Mouse (Mus musculus): ENCODE measurements around the gene Ugt1a6a.

DNA sequence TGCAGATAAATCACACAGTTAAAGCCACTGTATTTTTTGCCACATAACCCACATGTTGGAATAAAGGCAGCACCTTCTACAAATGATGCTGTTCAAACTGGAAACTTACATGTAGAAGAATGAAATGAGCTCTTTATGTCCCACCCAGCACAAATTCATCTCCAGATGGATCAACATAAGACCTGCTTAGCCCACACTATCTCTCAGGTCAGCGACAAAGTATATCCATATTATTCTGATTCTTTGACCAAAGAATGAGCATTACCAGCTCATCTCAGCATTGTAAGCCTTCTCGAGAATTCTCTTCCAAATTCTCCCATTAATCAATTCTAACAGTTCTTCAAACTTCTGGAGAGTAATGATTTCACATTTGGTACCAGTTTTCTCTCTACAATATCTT lies 87.6 kb downstream of the Ugt1a6a start:
- TF ChIP-seq CTCF (IDR thresholded peaks at IDR 0.05; ENCODE audit: insufficient read depth, low read depth, low read length) (no peak), POLR2A (IDR thresholded peaks at IDR 0.05; ENCODE audit: insufficient read depth, low read depth, low read length) (no peak)

All from olfactory bulb, adult 2 months (tissue).